Mouse (Mus musculus) natural killer cell, adult 2 months (primary cell): ENCODE measurements around the gene Hist1h3i.

Experiments
- DNase-seq, 2 experiments: peaks; one replicate each; pipeline ENCODE4 v3.0.0; 2022; ENCODE audit warnings: low spot score in 2 of 2

Gene Hist1h3i

DNA sequence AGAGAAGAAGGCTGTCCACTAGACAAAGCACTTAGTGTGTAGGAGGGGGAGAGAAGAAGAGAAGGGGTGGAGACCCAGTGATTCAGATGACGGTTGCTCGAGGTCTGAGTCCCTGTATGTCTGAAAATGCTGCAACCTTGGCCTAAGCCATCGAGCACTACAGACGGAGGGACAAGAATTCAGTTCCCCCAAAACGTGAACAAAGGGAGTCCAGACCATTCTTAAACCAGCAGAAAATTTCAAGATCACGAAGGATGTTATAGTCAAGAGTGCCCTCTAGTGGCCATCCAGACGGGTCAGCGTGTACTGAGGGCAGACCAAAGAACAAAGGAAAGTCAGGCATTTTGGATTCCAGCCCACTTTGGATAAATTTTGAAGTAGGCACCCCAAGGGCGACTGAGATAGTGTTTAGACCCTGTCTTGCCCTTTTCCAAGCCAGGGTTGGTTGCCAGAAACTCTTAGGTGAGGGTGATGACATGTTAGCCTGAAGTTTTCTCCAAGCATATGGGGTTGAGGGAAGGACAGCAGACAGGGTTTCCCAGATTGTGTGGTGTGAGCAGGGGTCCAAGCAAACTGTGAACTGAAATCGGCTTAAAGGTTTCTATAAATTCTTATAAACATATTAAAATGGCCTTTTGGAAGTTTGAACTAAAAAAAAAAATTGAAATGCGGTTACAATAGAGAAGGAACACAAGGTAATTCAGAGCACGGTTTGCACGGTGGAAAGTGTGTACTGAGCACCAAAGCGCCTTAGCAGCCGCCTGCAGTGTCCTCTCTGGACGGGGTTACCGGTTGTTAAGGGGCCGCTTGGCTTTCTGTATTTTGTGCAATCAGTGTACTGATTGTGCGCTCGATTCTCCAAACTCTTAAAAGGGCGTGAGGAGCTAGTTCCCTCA is 48.9 kb downstream of the Hist1h3i start:
- DNase-seq: peak; percentile 77 to 81

DNA sequence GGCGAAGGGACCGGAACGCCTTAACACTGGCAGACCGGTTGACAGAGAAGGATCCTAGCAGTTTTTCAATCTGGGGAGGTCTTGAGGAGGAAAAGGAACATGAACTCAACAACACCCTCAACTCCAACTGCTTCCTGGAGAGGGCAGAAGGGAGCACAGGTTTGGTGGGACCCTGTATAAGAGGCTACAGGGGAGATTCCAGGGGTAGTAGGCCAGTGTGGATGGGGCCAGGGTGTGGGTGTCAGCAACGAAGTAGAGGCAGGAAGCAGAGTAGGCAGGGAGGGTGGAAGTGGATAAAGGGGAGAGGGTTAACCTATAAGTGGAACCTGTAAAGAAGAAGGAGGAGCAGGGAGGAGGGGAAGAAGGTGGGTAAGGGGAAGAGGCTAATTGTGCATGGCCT is 49.7 kb downstream of the Hist1h3i start:
- DNase-seq: no peak
